Mouse (Mus musculus) megakaryocyte, embryonic 14.5 days (primary cell): ENCODE data around the gene Maml3.

Experiments used
- FLI1 ChIP-seq: IDR thresholded peaks from 2 replicates; pipeline ENCODE4 v1.6.1; 2012; ENCODE audit warnings: low read length, inconsistent platforms, mixed read lengths
- GATA1 ChIP-seq: IDR thresholded peaks from 3 replicates; pipeline ENCODE4 v1.6.1; 2012; ENCODE audit warnings: mixed read lengths, low read length, inconsistent platforms, borderline replicate concordance

GRCm38 (mm10) chr3:52001518-52001895, 103.4 kb downstream of the Maml3 start:
- TF ChIP-seq GATA1 (no peak), FLI1 (no peak)
